In the genomic region with DNA sequence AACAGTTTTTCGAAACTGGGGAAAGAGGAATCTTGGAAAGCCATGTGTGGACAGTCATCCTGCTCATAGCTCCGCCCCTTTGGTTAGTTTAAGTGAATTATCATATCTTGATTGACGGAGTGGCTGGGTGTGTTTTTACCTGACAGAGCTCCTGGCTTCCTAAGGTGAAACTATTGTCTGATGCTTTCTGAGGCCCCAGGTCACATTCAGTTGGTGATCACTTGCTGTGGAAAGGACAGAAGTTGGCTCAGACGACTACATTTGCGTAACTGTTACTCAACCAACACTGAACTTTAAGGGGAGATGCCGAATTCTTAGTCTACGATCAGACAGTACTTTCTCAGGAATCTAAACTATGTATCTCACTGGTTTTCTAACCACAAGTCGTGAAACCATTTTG, we compare ENCODE assay signal across 8 mouse cellular contexts. TPM values are rescaled to one million over a fixed set of nuclear protein-coding genes. Genes with fewer than 3 reads are reported as not detected.
A peak's percentile ranks its signal among the peaks of the same experiment; 100 is the strongest.
DNase-seq lines count a peak whose midpoint lies in the region; ATAC-seq and TF ChIP-seq lines count a peak whose summit lies in the region.

No protein-coding gene starts in this region.

- no peak for TF ChIP-seq EP300 in heart, postnatal 0 days (IDR thresholded peaks at IDR 0.05; ENCODE audit: low read depth)

- no peaks in the 10 kb centered on the region for H3K4me1 ChIP-seq in heart, postnatal 0 days (ENCODE audit: control insufficient read depth, insufficient read depth)
- H3K4me1 ChIP-seq in midbrain, embryonic 11.5 days (ENCODE audit: control insufficient read depth, insufficient read depth, low read length) = peaks cover 4% of the 10 kb centered on the region; the same call in 1 of the 2 replicates

- H3K27me3 ChIP-seq in heart, postnatal 0 days (ENCODE audit: control insufficient read depth, insufficient read depth, low read length) = no peaks in the 10 kb centered on the region
- H3K27me3 ChIP-seq in midbrain, embryonic 11.5 days (ENCODE audit: control insufficient read depth, insufficient read depth, low read length) = no peaks in the 10 kb centered on the region

- H3K9me3 ChIP-seq in heart, postnatal 0 days (replicated peaks; ENCODE audit: control insufficient read depth, low read length) = no peaks in the 10 kb centered on the region
- H3K9me3 ChIP-seq in midbrain, embryonic 11.5 days (ENCODE audit: control insufficient read depth, low read length) = no peaks in the 10 kb centered on the region

- ATAC-seq in heart, postnatal 0 days (ENCODE audit: insufficient read depth, low read depth) = no peak
- peak; percentile 29 for ATAC-seq in granulocyte monocyte progenitor cell, adult 5-6 weeks (replicated peaks; ENCODE audit: poor library complexity, severe bottlenecking)
- peak; percentile 10; the same call in 1 of the 2 replicates for ATAC-seq in midbrain, embryonic 11.5 days (ENCODE audit: low FRiP score)

- 61% methylated on average over 8 of the region's 8 CpGs for WGBS in heart, postnatal 0 days
- WGBS in midbrain, embryonic 11.5 days = 54% methylated on average over 8 of the region's 8 CpGs

- peaks cover 4% of the 10 kb centered on the region; the same call in 1 of the 2 replicates for H3K36me3 ChIP-seq in heart, postnatal 0 days (replicated peaks; ENCODE audit: control insufficient read depth, insufficient read depth, low read length)
- no peaks in the 10 kb centered on the region; the same call in 1 of the 2 replicates for H3K36me3 ChIP-seq in midbrain, embryonic 11.5 days (ENCODE audit: control insufficient read depth, insufficient read depth, low read length)

- H3K9ac ChIP-seq in heart, postnatal 0 days (replicated peaks; ENCODE audit: low read depth, low read length) = no peak overlapping the region
- 0 out of 2 replicates have a peak overlapping the region, but pooled peaks have one; percentile 61 for H3K9ac ChIP-seq in midbrain, embryonic 11.5 days (ENCODE audit: low read length)

- no peak overlapping the region for H3K27ac ChIP-seq in heart, postnatal 0 days (ENCODE audit: low read depth)
- no peak overlapping the region for H3K27ac ChIP-seq in midbrain, embryonic 11.5 days (ENCODE audit: low read depth, low read length)

- H3K4me3 ChIP-seq in heart, postnatal 0 days (ENCODE audit: low read depth, low read length) = peak overlapping the region; percentile 73; the same call in 1 of the 2 replicates
- H3K4me3 ChIP-seq in midbrain, embryonic 11.5 days (ENCODE audit: low read depth, low read length) = peak overlapping the region; percentile 65

- DNase-seq in heart, postnatal 0 days (ENCODE audit: low spot score) = no peak
- DNase-seq in heart, postnatal 14 days = no peak
- peak; percentile 80 for DNase-seq in NIH3T3 (ENCODE audit: low read depth)
- DNase-seq in midbrain, embryonic 11.5 days (ENCODE audit: low spot score, missing footprints) = no peak
- no peak for DNase-seq in left cerebral cortex, adult 8-10 months (ENCODE audit: low spot score in 2 of 2)
- DNase-seq in gastrocnemius, adult 18-20 months (ENCODE audit: low spot score) = no peak
- no peak for DNase-seq in kidney, adult 9 months

- no peak for TF ChIP-seq CTCF in heart, postnatal 0 days (IDR thresholded peaks at IDR 0.05; ENCODE audit: low read depth)

- intact Hi-C loops in heart, postnatal 14 days (cut with DNase I) = no loop called here

- H3K4me2 ChIP-seq in heart, postnatal 0 days (ENCODE audit: low read depth, low read length) = 0 out of 2 replicates have a peak overlapping the region, but pooled peaks have one; percentile 56
- peak overlapping the region; percentile 64 for H3K4me2 ChIP-seq in midbrain, embryonic 11.5 days

RNA-seq across cellular contexts. Expression of a gene that starts 0.7 kb away (rescaled TPM):
- 222 and 245 TPM in 2 replicates for total RNA-seq in heart, postnatal 0 days (2014; rRNA removed; ENCODE audit: low replicate concordance)
- polyA plus RNA-seq in heart, postnatal 0 days (2015; fragmentation: Nextera tagmentation; extraction: Ambion mirVana) = 247 and 260 TPM in 2 replicates
- total RNA-seq in heart, postnatal 14 days (2021) = 100 to 1,000 TPM; 270 to 275 TPM
- 182 and 191 TPM in 2 replicates for total RNA-seq in granulocyte monocyte progenitor cell, adult 5-6 weeks (2014; fragmentation: Nextera tagmentation)
- total RNA-seq in granulocyte monocyte progenitor cell, adult 5-6 weeks (2017) = 337 and 373 TPM in 2 replicates
- 615 and 623 TPM in 2 replicates for polyA plus RNA-seq in midbrain, embryonic 11.5 days (2014; fragmentation: Nextera tagmentation; extraction: Ambion mirVana)
- 100 to 1,000 TPM; 439 to 442 (median 441) TPM for total RNA-seq in left cerebral cortex, adult 8-10 months (2022)
- 100 to 1,000 TPM; 213 to 228 TPM for total RNA-seq in gastrocnemius, adult 18-20 months (2021)

RNA-seq across cellular contexts. Expression of a gene that starts 33.2 kb away (rescaled TPM):
- total RNA-seq in heart, postnatal 0 days (2014; rRNA removed; ENCODE audit: low replicate concordance) = 18.0 and 33.2 TPM in 2 replicates
- 10.0 and 11.0 TPM in 2 replicates for polyA plus RNA-seq in heart, postnatal 0 days (2015; fragmentation: Nextera tagmentation; extraction: Ambion mirVana)
- 10 to 100 TPM; 12.9 to 14.4 TPM for total RNA-seq in heart, postnatal 14 days (2021)
- total RNA-seq in granulocyte monocyte progenitor cell, adult 5-6 weeks (2014; fragmentation: Nextera tagmentation) = 36.0 TPM in 2 replicates
- total RNA-seq in granulocyte monocyte progenitor cell, adult 5-6 weeks (2017) = 18.8 and 24.7 TPM in 2 replicates
- 11.9 and 12.4 TPM in 2 replicates for polyA plus RNA-seq in midbrain, embryonic 11.5 days (2014; fragmentation: Nextera tagmentation; extraction: Ambion mirVana)
- total RNA-seq in left cerebral cortex, adult 8-10 months (2022) = 10 to 100 TPM; 33.6 to 46.8 (median 36.7) TPM
- total RNA-seq in gastrocnemius, adult 18-20 months (2021) = 1 to 10 TPM; 5.6 to 7.2 TPM

RNA-seq across cellular contexts. Expression of a gene that starts 48.8 kb away (rescaled TPM):
- total RNA-seq in heart, postnatal 0 days (2014; rRNA removed; ENCODE audit: low replicate concordance) = 7.5 and 14.8 TPM in 2 replicates
- polyA plus RNA-seq in heart, postnatal 0 days (2015; fragmentation: Nextera tagmentation; extraction: Ambion mirVana) = 18.4 and 18.5 TPM in 2 replicates
- 10 to 100 TPM; 11.9 to 12.2 TPM for total RNA-seq in heart, postnatal 14 days (2021)
- 5.2 and 10.2 TPM in 2 replicates for total RNA-seq in granulocyte monocyte progenitor cell, adult 5-6 weeks (2014; fragmentation: Nextera tagmentation)
- 17.1 and 20.9 TPM in 2 replicates for total RNA-seq in granulocyte monocyte progenitor cell, adult 5-6 weeks (2017)
- 20.8 and 23.3 TPM in 2 replicates for polyA plus RNA-seq in midbrain, embryonic 11.5 days (2014; fragmentation: Nextera tagmentation; extraction: Ambion mirVana)
- total RNA-seq in left cerebral cortex, adult 8-10 months (2022) = 10 to 100 TPM; 13.5 to 17.0 (median 14.1) TPM
- 10 to 100 TPM in 1 of 2 experiments, 1 to 10 TPM in 1; 9.4 to 10.1 TPM for total RNA-seq in gastrocnemius, adult 18-20 months (2021)
